Mouse (Mus musculus): ENCODE results near the gene Pigo. TPM values are rescaled to one million over a fixed set of nuclear protein-coding genes. Genes with fewer than 3 reads are reported as not detected.
A peak's percentile ranks its signal among the peaks of the same experiment; 100 is the strongest.

Gene Pigo
- polyA plus RNA-seq, 1 experiment, result 21.0 TPM

DNA sequence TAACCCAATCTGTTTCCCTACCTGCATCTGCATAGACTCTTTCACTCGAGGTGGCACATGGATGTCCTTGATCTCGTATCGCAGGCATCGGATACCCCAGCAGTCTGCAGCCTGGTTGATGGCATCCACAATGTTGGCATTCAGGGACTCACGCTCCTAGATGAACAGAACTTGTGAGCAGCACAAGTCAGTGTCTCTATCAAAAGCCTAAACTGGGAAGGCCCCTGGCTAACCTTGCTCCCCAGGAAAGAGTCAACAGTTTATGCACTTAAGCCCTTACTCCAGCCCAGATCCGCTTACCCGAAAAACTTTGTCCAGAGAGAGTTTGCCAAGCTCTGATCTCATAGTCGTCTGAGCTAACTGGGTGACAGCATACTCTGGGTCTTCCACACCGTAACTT lies 4.1 kb upstream of the Pigo start:
- peaks cover 5% of the 10 kb centered on the region for H3K4me1 ChIP-seq (ENCODE audit: control insufficient read depth, insufficient read depth, low read length)
- TF ChIP-seq CTCF (IDR thresholded peaks at IDR 0.05; ENCODE audit: extremely low read depth, insufficient read depth, low read length) (no peak), POLR2A (IDR thresholded peaks at IDR 0.05; ENCODE audit: extremely low read depth, insufficient read depth, low read length) (no peak)
- H3K27ac ChIP-seq (ENCODE audit: insufficient read depth, low read length), result no peak overlapping the region
- no peak overlapping the region for H3K4me3 ChIP-seq (ENCODE audit: insufficient read depth, low read length)

DNA sequence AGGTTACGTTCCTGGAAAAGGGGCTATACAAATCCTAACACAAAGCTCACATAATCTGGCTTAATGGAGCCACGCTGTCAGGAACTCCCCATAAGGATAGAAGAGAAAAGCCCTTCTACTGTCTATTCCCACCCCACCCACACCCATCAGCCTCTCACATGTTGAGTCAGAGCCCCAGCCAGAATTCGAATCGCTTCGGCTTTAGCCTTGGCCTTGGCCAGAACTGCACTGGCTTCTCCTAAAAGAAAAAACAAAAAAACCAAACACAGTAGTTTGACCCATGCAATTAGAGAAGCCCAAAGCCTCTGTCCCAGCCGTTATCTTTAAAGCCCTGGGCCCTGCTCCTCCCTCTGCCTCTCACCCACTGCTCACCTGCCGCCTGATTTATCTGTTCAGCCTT lies 3.5 kb upstream of the Pigo start:
- Histone ChIP-seq H3K4me1 (ENCODE audit: control insufficient read depth, insufficient read depth, low read length) (peaks cover 7% of the 10 kb centered on the region), H3K4me3 (ENCODE audit: insufficient read depth, low read length) (no peak overlapping the region), H3K27ac (ENCODE audit: insufficient read depth, low read length) (no peak overlapping the region)
- no peak for TF ChIP-seq POLR2A (IDR thresholded peaks at IDR 0.05; ENCODE audit: extremely low read depth, insufficient read depth, low read length)
- TF ChIP-seq CTCF (IDR thresholded peaks at IDR 0.05; ENCODE audit: extremely low read depth, insufficient read depth, low read length), result no peak

DNA sequence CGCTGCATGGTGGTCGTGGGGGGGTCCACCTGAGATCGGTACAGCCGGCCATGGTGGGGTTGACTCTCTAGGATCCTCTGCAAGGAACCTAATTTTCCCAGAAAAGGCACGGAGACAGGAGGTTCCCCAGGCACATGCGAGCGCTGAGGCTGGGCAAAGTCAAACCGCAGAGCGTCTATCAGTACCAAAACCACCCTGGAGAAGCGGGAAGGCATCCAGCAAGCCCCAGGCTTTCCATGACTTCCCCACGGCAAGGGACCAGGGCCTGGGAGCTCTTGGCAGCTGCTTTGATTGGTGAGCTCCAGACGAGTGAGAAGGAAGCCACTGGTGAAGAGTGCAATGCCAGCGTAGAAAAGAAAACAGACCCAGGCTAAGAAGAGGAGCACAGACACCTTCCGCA lies 946 bp downstream of the Pigo start:
- Histone ChIP-seq H3K27ac (ENCODE audit: insufficient read depth, low read length) (no peak overlapping the region), H3K4me3 (ENCODE audit: insufficient read depth, low read length) (peak overlapping the region; percentile 66), H3K4me1 (ENCODE audit: control insufficient read depth, insufficient read depth, low read length) (peaks cover 6% of the 10 kb centered on the region; the same call in 1 of the 2 replicates)
- TF ChIP-seq CTCF (IDR thresholded peaks at IDR 0.05; ENCODE audit: extremely low read depth, insufficient read depth, low read length) (no peak), POLR2A (IDR thresholded peaks at IDR 0.05; ENCODE audit: extremely low read depth, insufficient read depth, low read length) (no peak)

DNA sequence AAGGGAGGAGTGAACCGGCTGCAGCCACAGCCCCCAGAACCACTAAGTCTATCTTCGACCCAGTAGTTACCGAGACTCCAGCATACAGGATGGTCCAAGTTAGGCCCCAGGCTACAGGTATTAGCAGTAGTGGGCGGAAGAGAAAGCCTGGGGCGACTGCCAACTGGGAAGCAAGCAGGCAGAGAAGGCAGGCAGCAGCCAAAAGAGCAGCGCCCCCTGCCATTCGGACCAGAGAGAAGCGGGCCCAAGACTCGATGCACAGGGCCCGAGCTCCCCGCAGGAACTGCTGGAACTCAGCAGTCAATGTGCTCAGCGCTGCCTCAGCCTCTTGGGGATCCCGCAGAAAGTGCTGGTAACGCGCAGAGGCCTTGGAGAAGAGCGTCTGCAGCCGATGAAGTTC lies 4.3 kb downstream of the Pigo start:
- no peak for TF ChIP-seq POLR2A (IDR thresholded peaks at IDR 0.05; ENCODE audit: extremely low read depth, insufficient read depth, low read length)
- H3K4me1 ChIP-seq (ENCODE audit: control insufficient read depth, insufficient read depth, low read length), result peaks cover 6% of the 10 kb centered on the region; the same call in 1 of the 2 replicates
- H3K4me3 ChIP-seq (ENCODE audit: insufficient read depth, low read length), result no peak overlapping the region
- H3K27ac ChIP-seq (ENCODE audit: insufficient read depth, low read length), result no peak overlapping the region

DNA sequence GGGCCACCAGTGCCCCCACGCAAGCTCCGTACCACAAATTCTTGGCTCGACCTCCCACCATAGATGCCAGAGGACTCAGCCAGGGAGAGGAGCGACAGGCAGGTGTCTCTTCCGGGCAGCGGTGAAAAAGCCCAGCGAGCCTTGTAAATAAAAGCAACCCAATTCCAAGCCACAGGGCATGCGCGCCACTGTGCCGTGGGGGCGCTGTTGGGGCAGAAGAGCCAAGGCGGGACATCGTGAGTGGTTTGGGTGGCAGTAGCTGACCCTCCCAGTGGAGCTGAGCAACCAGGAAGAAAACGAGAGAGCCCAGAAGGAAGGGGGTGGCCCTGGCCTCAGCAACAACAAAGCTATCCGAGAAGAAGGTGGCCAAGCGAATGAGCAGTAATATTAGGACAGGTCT lies 4.7 kb downstream of the Pigo start:
- H3K4me3 ChIP-seq (ENCODE audit: insufficient read depth, low read length), result no peak overlapping the region
- TF ChIP-seq POLR2A (IDR thresholded peaks at IDR 0.05; ENCODE audit: extremely low read depth, insufficient read depth, low read length), result no peak
- no peak overlapping the region for H3K27ac ChIP-seq (ENCODE audit: insufficient read depth, low read length)
- peaks cover 6% of the 10 kb centered on the region; the same call in 1 of the 2 replicates for H3K4me1 ChIP-seq (ENCODE audit: control insufficient read depth, insufficient read depth, low read length)

DNA sequence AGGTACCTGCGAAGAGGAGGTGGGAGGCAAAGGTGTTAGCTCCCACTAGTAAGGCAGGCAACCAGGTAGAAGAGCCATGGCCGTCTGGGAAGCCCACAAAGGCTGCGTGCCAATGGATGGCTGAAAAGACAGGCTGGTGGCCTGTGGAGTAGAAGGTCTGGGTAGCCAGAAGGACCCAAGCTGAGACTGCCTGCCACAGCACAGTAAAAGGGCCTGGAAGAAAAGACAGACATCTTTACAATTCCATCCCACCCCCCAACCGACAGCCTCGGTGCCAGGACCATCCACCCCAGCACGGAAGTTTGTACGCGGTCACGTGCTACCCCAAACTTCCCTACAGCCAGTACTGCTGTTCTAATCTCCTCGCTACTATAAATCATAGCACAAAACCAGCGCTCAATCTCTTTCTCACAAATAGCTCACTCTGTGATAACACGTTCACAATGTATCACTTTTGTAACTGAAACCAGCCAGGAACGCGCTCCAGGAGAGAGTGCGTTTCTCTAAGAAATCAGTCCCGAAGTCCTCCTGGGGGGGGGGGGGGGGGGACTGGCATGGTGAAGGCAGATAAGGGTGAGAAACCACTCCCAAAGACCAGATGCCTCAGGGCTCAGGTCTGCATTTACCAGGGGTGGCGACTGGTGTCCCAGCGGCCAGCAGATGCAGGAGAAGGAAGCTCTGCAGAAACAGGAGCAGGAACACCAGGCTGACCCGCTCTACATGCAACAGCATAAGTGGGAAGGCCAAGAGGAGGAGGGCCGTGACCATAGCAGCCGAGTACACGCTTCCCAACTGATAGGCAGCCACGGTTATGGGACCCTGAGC lies 5.8 kb downstream of the Pigo start:
- Histone ChIP-seq H3K4me1 (ENCODE audit: control insufficient read depth, insufficient read depth, low read length) (peaks cover 4% of the 10 kb centered on the region; the same call in 1 of the 2 replicates), H3K27ac (ENCODE audit: insufficient read depth, low read length) (no peak overlapping the region), H3K4me3 (ENCODE audit: insufficient read depth, low read length) (no peak overlapping the region)
- no peak for TF ChIP-seq POLR2A (IDR thresholded peaks at IDR 0.05; ENCODE audit: extremely low read depth, insufficient read depth, low read length)
- TF ChIP-seq CTCF (IDR thresholded peaks at IDR 0.05; ENCODE audit: extremely low read depth, insufficient read depth, low read length), result no peak

DNA sequence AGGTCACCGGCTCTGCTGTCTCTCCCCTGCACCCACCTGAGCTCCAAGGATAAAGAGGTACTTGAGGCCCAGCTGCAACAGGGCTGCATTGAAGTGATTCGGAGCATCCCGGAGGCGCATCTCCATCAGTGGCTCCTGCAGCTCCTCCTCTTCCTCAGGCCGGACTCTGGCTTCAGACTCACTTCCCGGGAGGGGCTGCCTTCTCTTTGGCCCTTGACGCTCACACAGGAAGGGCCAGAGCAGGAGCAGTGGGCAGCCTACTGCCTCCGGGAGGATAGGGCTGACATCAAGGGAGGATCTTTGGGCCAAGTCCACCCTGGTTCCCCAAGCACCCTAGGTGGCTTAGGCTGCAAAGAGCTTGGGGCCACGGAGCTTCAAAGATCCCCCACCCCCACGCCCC lies 6.4 kb downstream of the Pigo start:
- Histone ChIP-seq H3K4me3 (ENCODE audit: insufficient read depth, low read length) (no peak overlapping the region), H3K4me1 (ENCODE audit: control insufficient read depth, insufficient read depth, low read length) (peaks cover 2% of the 10 kb centered on the region; the same call in 1 of the 2 replicates), H3K27ac (ENCODE audit: insufficient read depth, low read length) (no peak overlapping the region)
- TF ChIP-seq POLR2A (IDR thresholded peaks at IDR 0.05; ENCODE audit: extremely low read depth, insufficient read depth, low read length) (no peak), CTCF (IDR thresholded peaks at IDR 0.05; ENCODE audit: extremely low read depth, insufficient read depth, low read length) (no peak)

DNA sequence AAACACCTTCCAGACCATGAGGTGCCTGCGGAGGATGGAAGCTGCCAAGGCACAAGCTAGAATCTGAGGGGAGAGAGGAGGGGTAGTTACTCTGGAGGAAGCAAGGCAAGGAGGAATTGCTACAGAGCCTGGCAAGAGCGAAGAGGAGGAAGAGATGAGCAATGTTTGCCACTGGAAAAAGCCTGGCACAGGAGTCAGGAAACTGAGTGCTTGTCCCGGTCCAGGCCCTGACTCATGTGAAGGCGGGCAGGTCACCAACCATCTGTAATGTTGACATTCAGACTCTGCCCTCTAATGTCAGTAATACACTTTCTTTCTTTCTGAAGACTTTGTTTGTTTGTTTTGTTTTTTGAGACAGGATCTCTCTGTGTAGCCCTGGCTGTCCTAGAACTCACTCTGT lies 7.5 kb downstream of the Pigo start:
- Histone ChIP-seq H3K27ac (ENCODE audit: insufficient read depth, low read length) (no peak overlapping the region), H3K4me3 (ENCODE audit: insufficient read depth, low read length) (no peak overlapping the region), H3K4me1 (ENCODE audit: control insufficient read depth, insufficient read depth, low read length) (no peaks in the 10 kb centered on the region)
- TF ChIP-seq POLR2A (IDR thresholded peaks at IDR 0.05; ENCODE audit: extremely low read depth, insufficient read depth, low read length), result no peak
- TF ChIP-seq CTCF (IDR thresholded peaks at IDR 0.05; ENCODE audit: extremely low read depth, insufficient read depth, low read length), result no peak

DNA sequence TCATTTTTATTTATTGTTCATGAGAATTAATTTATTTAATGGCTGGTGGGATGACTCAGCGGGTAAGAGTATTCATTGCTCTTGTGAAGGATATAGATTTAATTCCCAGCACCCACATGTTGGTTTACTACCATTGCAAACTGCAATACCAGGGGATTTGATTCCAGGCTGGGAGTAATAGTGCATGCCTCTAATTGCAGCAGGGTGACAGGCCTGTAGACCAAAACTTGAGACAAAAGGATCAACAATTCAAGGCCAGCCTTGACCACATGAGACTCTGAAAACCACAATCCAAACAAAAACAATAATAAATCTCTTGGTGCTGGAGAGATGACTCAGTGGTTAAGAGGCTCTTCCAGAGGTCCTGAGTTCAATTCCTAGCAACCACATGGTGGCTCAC lies 13.5 kb downstream of the Pigo start:
- no peak for TF ChIP-seq CTCF (IDR thresholded peaks at IDR 0.05; ENCODE audit: extremely low read depth, insufficient read depth, low read length)
- TF ChIP-seq POLR2A (IDR thresholded peaks at IDR 0.05; ENCODE audit: extremely low read depth, insufficient read depth, low read length), result no peak
- Histone ChIP-seq H3K4me3 (ENCODE audit: insufficient read depth, low read length) (no peak overlapping the region), H3K4me1 (ENCODE audit: control insufficient read depth, insufficient read depth, low read length) (peaks cover 3% of the 10 kb centered on the region; the same call in 1 of the 2 replicates), H3K27ac (ENCODE audit: insufficient read depth, low read length) (no peak overlapping the region)
